ENCODE assay signal across 8 mouse cellular contexts in the genomic region with DNA sequence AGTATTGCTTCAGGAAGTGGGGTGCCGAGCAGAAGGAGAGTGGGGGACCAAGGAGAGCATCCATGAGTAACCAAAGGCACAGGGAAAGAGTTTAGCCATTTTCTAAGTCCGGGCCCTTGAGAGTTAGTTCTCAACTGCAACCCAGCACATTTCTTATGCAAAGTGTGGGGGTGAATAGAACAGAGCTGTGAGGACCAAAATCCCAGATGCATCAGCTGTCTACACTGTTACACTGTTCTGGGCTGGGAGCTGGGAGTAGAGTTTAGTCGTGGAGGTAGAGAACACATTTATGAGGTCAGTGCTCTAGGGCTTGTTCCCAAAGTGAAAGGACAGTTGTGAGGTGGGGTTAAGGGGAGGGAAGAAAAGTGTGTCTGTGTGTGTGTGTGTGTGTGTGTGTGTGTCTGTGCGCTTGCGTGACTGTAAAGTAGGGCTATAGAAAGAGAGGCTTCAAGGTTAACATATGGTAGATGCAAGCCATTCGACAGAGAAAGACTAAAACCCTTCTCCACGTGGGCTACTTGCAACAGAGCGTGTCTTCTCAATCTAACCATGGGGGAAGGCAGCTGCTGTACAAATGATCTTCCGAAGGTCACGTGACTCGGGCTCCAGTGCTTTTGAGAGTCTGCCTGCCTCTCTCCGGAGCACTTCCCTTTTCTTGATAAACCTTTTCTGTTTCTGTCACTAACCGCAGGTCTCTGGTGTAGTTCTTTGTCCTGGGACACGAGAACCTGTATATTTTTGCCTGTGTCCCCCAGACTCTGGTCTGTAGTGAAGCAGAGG.
DNase-seq lines count a peak whose midpoint lies in the region; ATAC-seq lines count a peak whose summit lies in the region.

No protein-coding gene starts in this region.

- H3K27ac ChIP-seq in macrophage = peak overlapping the region; percentile 54

- 13% methylated on average over 14 of the region's 14 CpGs for WGBS in macrophage (ENCODE audit: missing documents)

- ATAC-seq in inflammation-experienced regulatory T-cells, adult 6 months = peak; percentile 74

- DNase-seq in layer of hippocampus, adult 11-12 months (ENCODE audit: low spot score) = peak; percentile 66
- DNase-seq in layer of hippocampus, postnatal 36 days = no peak
- DNase-seq in T-cell, adult 2 months (ENCODE audit: low spot score) = peak; percentile 69
- peak; percentile 84 for DNase-seq in thymus, postnatal 14 days
- no peak for DNase-seq in urinary bladder, postnatal 10 days (ENCODE audit: low spot score)
- no peak for DNase-seq in testis, postnatal 10 days (ENCODE audit: low spot score)

- no peak overlapping the region for H3K4me3 ChIP-seq in macrophage (ENCODE audit: inconsistent target)

- no peaks in the 10 kb centered on the region for H3K36me3 ChIP-seq in macrophage (ENCODE audit: inconsistent target)

- H3K79me2 ChIP-seq in macrophage (ENCODE audit: inconsistent target) = no peaks in the 10 kb centered on the region

Comparison
In these comparisons a context has a peak if more than half of its experiments do, and no peak if none do; other contexts are left out.
1. DNase-seq: peak in layer of hippocampus, adult 11-12 months (single experiment), T-cell, adult 2 months (single experiment) and thymus, postnatal 14 days (single experiment); none in layer of hippocampus, postnatal 36 days (0 of 2), urinary bladder, postnatal 10 days (single experiment) and testis, postnatal 10 days (single experiment).